Mouse (Mus musculus): ENCODE results near the gene Suco. TPM values are rescaled to one million over a fixed set of nuclear protein-coding genes. Genes with fewer than 3 reads are reported as not detected.

Gene Suco
- 45.8 and 52.0 TPM in 2 replicates for polyA plus RNA-seq (2011; ENCODE audit: insufficient read depth, insufficient read length, low read depth, missing spikeins)

DNA sequence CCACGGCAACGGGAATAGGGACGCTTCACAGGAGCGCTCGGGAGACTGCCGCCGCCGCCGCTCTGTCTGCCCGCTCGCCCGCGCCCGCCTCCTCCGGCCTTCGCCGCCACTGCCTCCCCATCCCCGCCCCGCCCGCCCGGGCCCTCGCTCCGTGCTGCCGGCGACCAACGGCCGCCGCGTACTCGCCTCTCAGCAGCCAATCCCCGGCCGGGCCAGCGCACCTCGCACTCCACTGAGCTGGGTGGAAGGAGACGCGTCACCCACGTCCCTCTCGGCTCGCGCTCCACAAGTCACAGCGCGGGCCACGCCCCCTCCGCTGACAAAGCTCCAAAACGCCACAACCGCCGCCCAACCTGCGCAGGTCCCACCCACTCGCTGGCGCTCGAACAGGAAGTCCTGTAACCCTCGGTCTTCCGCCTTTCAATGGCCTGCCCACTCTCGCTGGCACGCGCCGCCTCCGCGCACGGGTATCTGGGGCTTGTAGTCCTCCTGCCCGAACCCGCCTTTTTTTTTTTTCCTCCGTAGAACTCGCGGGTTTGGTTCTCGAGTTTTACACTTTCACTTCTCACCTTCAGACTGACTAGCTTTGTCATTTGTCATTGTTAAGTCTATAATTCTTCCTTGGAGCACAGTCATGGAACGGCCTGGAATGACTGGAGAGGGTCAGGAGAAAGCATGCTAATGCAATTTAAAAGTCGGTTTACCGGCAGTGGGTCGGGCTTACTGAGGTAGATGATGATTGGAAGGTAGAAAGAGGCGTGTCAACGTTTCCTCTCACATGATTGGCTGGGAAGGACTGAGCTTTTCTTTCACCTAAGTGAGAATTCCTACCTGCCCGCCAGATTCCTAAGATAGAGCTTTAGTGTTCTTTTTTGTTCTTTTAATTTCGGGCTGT lies at the start of gene Suco:
TSS of gene Suco (minus strand) at position 130 of the 895 bp plus-strand sequence.
- Histone ChIP-seq H3K9me3 (replicated peaks; ENCODE audit: control insufficient read depth, insufficient read depth, low read length, poor library complexity, severe bottlenecking) (no peaks in the 10 kb centered on the region), H3K27me3 (ENCODE audit: control insufficient read depth, insufficient read depth, low read length, poor library complexity, severe bottlenecking) (no peaks in the 10 kb centered on the region), H3K4me1 (ENCODE audit: control insufficient read depth, insufficient read depth, low read length) (no peaks in the 10 kb centered on the region), H3K9ac (ENCODE audit: low read depth, poor library complexity, severe bottlenecking) (peak within 1 kb of the TSS; percentile 85), H3K27ac (ENCODE audit: insufficient read depth, low read length) (peak within 1 kb of the TSS; percentile 91), H3K36me3 (ENCODE audit: control insufficient read depth, insufficient read depth, low read length, poor library complexity, severe bottlenecking) (no peaks in the 10 kb centered on the region), H3K4me3 (ENCODE audit: low read depth, low read length) (peak within 1 kb of the TSS; percentile 95)
- no peak for TF ChIP-seq CTCF (IDR thresholded peaks at IDR 0.05; ENCODE audit: low read depth, low read length)
- TF ChIP-seq EP300 (IDR thresholded peaks at IDR 0.05; ENCODE audit: insufficient read depth, low read depth, low read length), result no peak
- no peak for TF ChIP-seq POLR2A (IDR thresholded peaks at IDR 0.05; ENCODE audit: insufficient read depth, low read length)

DNA sequence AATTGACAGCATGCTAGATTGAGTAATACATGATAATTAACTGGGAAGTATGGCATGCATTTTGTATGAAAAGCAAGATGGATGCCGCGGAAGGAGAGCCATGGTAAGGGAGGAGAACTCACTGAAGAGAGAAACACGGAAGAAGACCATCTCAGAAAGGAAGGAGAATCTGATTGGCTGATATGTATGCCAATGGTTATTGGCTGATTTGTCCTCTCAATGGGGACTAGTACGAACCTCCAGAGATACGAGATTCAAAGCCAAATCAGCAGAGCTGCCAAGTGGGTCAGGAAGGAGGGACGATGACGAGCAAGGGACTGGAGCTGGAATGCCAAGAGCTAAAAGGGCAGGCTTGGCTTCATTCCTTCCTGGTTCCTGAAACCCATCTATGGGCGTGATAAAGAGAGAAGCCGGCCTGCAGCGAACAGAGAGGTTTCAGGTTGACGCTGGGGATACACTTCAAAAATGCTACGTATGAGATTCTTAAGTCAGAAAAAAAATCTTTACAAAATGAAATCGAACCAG lies 48.9 kb upstream of the Suco start:
- Histone ChIP-seq H3K36me3 (ENCODE audit: control insufficient read depth, insufficient read depth, low read length, poor library complexity, severe bottlenecking) (no peaks in the 10 kb centered on the region), H3K4me1 (ENCODE audit: control insufficient read depth, insufficient read depth, low read length) (peaks cover 2% of the 10 kb centered on the region), H3K9ac (ENCODE audit: low read depth, poor library complexity, severe bottlenecking) (no peak overlapping the region), H3K4me3 (ENCODE audit: low read depth, low read length) (no peak overlapping the region), H3K9me3 (replicated peaks; ENCODE audit: control insufficient read depth, insufficient read depth, low read length, poor library complexity, severe bottlenecking) (no peaks in the 10 kb centered on the region), H3K27ac (ENCODE audit: insufficient read depth, low read length) (no peak overlapping the region), H3K27me3 (ENCODE audit: control insufficient read depth, insufficient read depth, low read length, poor library complexity, severe bottlenecking) (no peaks in the 10 kb centered on the region)
- no peak for TF ChIP-seq EP300 (IDR thresholded peaks at IDR 0.05; ENCODE audit: insufficient read depth, low read depth, low read length)
- no peak for TF ChIP-seq CTCF (IDR thresholded peaks at IDR 0.05; ENCODE audit: low read depth, low read length)
- no peak for TF ChIP-seq POLR2A (IDR thresholded peaks at IDR 0.05; ENCODE audit: insufficient read depth, low read length)

DNA sequence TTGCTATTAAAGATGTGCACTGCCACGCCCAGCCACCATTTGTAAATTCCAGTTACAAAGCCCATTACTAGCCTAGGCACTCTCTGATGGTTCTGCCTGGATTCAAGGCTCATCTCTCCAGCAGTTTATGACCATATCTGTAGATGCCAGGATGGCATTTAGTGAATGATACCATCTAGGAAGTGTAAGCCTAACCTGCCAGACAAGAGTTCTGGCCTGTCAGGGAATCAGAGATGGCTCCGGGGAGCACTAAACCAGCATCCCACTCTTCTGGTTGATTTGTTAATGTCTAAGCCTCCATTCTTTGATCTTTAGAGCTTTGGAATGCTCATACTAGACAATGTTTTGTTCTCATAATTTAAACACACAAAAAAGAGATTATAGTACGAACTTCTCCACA lies 47.8 kb upstream of the Suco start:
- no peak overlapping the region for H3K27ac ChIP-seq (ENCODE audit: insufficient read depth, low read length)
- H3K9ac ChIP-seq (ENCODE audit: low read depth, poor library complexity, severe bottlenecking), result no peak overlapping the region
- no peak overlapping the region for H3K4me3 ChIP-seq (ENCODE audit: low read depth, low read length)
- no peaks in the 10 kb centered on the region for H3K36me3 ChIP-seq (ENCODE audit: control insufficient read depth, insufficient read depth, low read length, poor library complexity, severe bottlenecking)
- H3K27me3 ChIP-seq (ENCODE audit: control insufficient read depth, insufficient read depth, low read length, poor library complexity, severe bottlenecking), result no peaks in the 10 kb centered on the region
- no peaks in the 10 kb centered on the region for H3K9me3 ChIP-seq (replicated peaks; ENCODE audit: control insufficient read depth, insufficient read depth, low read length, poor library complexity, severe bottlenecking)
- H3K4me1 ChIP-seq (ENCODE audit: control insufficient read depth, insufficient read depth, low read length), result peaks cover 4% of the 10 kb centered on the region
- TF ChIP-seq EP300 (IDR thresholded peaks at IDR 0.05; ENCODE audit: insufficient read depth, low read depth, low read length) (no peak), POLR2A (IDR thresholded peaks at IDR 0.05; ENCODE audit: insufficient read depth, low read length) (no peak), CTCF (IDR thresholded peaks at IDR 0.05; ENCODE audit: low read depth, low read length) (no peak)

DNA sequence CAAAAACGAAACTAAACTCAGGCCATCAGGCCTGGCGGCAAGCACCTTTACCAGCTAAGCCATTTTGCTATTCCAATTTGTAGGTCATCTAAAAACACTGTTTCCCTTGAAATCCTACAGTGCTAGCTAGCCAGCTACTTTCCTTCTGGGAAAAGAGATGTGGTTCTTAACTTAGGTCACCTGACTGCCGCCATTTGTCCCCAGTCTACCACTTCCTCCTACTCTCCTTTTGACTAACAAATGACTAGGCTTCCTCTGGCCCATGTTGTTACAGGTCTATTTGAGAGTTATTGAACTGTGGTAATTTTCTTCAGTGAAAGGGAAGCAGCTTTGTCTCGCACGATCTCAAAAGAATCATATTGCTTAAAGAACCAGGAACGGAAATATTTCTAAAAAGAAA lies 45.4 kb upstream of the Suco start:
- TF ChIP-seq CTCF (IDR thresholded peaks at IDR 0.05; ENCODE audit: low read depth, low read length), result no peak
- no peak for TF ChIP-seq EP300 (IDR thresholded peaks at IDR 0.05; ENCODE audit: insufficient read depth, low read depth, low read length)
- TF ChIP-seq POLR2A (IDR thresholded peaks at IDR 0.05; ENCODE audit: insufficient read depth, low read length), result no peak
- peaks cover 4% of the 10 kb centered on the region for H3K4me1 ChIP-seq (ENCODE audit: control insufficient read depth, insufficient read depth, low read length)
- no peak overlapping the region for H3K9ac ChIP-seq (ENCODE audit: low read depth, poor library complexity, severe bottlenecking)
- peaks cover 2% of the 10 kb centered on the region; the same call in 1 of the 2 replicates for H3K9me3 ChIP-seq (replicated peaks; ENCODE audit: control insufficient read depth, insufficient read depth, low read length, poor library complexity, severe bottlenecking)
- no peaks in the 10 kb centered on the region for H3K27me3 ChIP-seq (ENCODE audit: control insufficient read depth, insufficient read depth, low read length, poor library complexity, severe bottlenecking)
- H3K4me3 ChIP-seq (ENCODE audit: low read depth, low read length), result no peak overlapping the region
- no peak overlapping the region for H3K27ac ChIP-seq (ENCODE audit: insufficient read depth, low read length)
- no peaks in the 10 kb centered on the region for H3K36me3 ChIP-seq (ENCODE audit: control insufficient read depth, insufficient read depth, low read length, poor library complexity, severe bottlenecking)

DNA sequence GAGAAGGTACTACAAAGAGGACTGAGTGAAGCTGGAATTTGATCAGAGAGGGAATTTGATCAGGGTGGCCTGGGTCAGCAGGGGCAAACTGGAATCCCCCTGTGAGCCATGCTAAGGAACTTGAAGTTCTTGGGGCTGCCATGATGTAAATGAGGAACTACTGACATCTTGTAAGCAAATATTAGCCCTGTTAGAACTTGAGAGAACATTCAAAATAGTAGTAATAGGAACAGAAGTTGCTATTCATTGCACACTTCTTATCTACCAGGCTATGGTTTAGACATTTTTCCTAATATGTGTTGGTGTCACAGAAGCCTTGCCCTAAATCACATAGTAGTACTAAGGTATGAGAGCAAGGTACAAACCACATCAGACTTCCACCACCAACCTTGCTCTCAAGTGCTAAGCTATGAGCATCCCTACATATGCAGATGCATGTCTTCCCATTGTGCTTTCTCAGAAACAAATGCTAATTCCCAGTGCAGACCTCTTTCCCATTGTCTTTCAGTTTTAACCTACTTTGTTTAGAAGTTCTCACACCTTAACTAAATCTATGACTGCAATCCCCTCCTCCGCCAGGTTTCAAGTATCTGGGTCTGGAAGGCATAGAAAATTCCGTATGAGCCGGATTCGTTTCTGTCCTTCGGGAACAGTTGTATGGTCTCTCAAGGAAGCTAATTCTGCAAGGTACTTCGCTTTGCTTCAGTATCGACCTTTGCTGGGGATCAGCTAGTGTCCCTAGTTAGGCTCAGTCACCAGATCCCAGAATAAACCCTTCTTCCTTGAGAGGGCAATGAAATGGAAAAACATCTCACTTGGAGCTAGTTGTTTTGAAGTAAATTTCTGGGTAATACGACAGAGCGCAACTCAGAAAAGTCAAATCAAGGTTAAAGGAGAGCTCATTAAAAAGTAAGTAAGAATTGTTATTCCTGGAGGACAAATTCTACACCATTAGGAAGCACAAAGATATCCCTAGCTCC lies 44.3 kb upstream of the Suco start:
- H3K27ac ChIP-seq (ENCODE audit: insufficient read depth, low read length), result no peak overlapping the region
- H3K9ac ChIP-seq (ENCODE audit: low read depth, poor library complexity, severe bottlenecking), result no peak overlapping the region
- no peak overlapping the region for H3K4me3 ChIP-seq (ENCODE audit: low read depth, low read length)
- H3K36me3 ChIP-seq (ENCODE audit: control insufficient read depth, insufficient read depth, low read length, poor library complexity, severe bottlenecking), result no peaks in the 10 kb centered on the region
- TF ChIP-seq EP300 (IDR thresholded peaks at IDR 0.05; ENCODE audit: insufficient read depth, low read depth, low read length), result no peak
- H3K9me3 ChIP-seq (replicated peaks; ENCODE audit: control insufficient read depth, insufficient read depth, low read length, poor library complexity, severe bottlenecking), result peaks cover 6% of the 10 kb centered on the region; the same call in 1 of the 2 replicates
- H3K27me3 ChIP-seq (ENCODE audit: control insufficient read depth, insufficient read depth, low read length, poor library complexity, severe bottlenecking), result no peaks in the 10 kb centered on the region
- H3K4me1 ChIP-seq (ENCODE audit: control insufficient read depth, insufficient read depth, low read length), result peaks cover 4% of the 10 kb centered on the region
